Mouse (Mus musculus) gastrocnemius, postnatal 10 days (tissue): ENCODE measurements at regions not wholly inside any gene's neighbourhood (a gene's known extent, or its start where the extent isn't known, plus 50 kb on each side); places are given as distances from the start of the nearest gene placed in this dataset.
A peak's percentile ranks its signal among the peaks of the same experiment; 100 is the strongest.

Experiments used
- DNase-seq: peaks from one replicate; pipeline ENCODE4 v3.0.0; 2021; ENCODE audit warnings: mixed read lengths

DNA sequence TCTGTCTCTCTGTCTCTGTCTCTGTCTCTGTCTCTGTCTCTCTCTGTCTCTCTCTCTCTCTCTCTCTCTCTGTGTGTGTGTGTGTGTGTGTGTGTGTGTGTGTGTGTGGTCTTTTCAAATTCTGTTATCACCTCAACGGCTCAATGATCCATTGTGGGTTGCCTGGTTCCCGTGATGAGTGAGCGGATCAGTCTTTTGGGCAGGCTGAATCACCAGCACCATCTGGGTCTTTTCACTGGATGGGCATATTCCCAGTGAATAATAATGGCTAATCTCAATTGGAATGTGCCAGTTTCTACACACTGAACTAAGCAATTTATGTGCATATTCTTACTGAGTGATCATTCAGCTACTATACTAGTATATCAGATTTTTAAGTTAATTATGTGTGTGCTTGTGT, 216.4 kb downstream of the Lmx1a start:
- no peak for DNase-seq

DNA sequence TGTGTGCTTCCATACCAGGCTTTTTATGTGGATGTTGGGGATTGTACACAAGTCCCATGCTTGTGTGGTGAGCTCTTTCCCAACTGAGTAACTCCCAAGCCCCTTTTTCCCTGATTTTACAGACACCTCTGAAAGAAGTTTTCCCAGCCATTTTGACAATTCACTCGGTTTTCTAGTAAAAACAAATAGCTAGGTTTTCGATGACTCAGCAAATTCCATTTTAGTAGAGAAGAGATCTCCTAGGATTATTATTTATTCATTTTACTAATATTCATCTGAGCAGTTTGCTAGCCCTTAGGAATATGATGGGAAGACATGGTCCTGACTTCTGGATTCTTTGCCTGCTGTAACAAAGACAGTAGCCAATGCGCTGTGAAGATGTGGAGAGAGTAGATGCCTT, 223.0 kb downstream of the Lmx1a start:
- DNase-seq, result no peak

DNA sequence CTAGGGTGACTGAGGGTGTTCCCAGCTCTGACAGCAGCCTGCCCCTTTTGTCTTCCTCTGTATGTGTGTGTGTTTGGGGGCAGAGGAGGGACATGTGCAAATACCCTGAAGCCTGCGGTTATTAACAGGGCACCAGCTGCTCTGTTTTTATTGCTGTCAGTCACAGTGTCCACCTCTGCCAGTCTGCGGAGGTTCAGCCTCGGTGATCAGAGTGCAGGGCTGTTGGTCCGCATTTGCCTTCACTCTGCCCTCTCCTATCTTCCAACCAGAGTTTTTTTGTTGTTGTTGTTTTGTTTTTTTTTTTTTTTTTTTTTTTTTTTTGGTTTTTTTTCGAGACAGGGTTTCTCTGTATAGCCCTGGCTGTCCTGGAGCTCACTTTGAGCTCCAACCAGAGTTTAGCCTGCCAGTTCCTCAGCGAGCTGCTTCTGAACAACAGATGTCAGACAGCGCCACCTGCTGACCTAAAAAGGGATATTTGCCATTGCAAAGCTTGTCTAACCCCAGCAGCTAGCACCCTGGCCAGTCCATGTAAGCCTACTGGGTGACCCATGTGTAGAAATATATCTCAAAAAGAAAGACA, 226.0 kb downstream of the Lmx1a start:
- DNase-seq, result peak; percentile 85

DNA sequence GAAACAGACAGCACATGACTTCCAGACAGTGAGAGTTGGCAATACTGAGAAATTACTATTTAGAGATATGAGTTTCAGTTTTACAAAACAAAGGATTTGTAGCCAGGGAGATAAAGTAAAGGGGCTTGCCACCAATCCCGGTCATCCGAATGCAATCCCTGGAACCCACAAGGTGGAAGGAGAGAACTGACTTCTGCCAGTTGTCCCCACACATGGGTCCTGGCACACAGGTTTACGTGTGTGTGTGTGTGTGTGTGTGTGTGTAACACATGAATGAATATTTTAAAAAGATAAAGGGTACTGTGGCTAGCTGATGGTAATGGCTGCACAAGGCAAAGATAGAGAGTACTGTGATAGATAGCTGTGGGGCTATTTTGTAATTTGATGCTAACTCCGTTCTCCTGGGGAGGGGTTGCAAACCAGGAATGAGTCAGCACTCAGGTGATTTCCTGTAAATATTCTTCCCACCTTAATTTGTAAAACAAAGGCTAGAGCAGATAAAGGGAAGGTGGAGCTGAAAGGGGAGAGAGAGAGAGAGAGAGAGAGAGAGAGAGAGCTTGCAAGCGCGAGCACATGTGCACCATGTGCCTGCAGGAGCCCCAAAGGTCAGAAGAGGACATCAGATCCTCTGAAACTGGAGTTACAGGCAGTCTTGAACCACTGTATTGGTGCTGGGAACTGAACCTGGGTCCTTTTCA, 226.7 kb downstream of the Lmx1a start:
- no peak for DNase-seq

DNA sequence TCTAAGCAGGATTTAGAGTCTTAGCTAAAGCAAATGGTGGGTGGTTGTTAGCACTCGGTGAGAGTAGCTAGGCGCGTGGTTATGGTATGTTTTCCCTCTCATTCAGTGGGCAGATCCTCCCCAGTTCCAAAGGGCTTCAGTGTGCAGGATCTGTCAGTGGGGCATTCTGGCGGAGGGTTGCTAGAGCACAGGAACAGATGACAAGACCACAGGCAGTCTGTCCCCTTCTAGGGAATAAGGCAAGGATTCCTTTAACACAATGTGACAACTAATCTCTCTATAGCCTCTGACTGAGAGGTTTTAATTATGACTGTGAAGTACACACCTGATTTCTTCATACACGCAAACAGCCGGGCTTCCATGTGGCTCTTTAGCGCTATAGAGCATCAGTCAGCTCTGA, 233.9 kb downstream of the Lmx1a start:
- no peak for DNase-seq

DNA sequence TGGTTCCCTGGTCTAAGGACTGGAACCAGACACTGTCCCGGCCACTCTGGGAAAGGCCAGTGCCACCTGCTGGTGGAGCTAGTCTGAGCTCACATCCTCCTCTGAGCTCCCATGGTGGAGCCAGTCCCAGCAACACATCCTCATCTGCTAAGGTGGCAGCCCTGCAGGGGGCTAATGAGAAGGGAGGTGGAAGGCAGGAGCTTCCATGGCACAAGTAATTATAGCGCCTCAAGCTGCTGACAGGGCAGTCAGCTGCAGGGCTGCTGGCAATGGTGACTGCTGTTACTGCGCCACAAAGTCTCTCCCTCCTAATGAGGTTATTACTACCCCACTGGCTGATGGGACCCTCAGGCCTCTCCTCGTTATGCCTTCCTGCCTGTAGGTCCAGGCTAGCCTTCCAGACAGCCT, 239.0 kb downstream of the Lmx1a start:
- DNase-seq, result no peak

DNA sequence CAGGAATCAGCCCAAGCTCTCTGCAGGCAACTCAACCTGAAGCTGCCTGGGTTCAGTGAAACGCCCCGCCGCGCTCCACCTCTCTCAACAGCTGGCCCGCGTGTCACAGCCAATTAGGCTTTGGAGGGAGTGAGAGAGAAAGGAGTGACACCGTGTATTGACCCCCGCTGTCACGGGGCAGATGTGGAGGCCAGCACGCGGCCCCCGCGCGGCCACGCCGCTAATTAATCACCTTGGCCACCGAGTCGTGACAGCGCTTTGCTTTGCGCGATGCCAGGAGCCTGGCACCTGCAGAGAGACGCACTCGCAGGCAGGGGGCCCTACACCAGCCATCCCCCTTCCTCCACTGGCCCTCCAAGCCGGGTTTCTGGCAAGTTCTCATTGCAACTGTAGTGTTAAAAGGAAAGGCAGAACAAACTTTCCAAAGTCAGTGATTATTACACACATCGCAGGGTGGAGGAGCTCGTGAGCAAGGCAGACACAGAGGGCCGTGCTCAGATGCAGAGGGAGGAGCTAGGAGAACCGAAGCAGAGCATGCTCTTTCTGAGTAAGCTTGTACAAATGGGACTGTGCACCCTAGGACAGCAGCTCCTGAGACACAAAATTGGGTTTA, 240.8 kb downstream of the Lmx1a start:
- DNase-seq, result peak; percentile 16

DNA sequence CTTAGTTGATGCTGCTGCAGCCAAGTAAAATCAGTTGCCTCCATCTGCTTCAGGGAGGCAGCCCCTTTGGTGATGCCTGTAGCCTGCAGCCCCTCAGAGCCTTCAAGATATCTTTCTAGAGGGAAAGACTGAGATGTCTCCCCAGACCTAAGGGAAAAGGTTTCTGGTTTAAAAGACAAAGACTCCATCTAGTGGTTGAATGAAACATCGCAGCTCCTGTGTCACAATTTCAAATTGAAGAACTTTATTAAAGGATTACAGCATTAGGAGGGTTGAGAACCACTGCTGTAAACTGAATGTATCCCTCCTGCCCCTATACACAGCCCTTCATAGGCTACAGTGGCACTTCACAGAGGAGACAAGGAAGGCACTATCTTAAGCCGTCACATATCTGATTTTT, 243.1 kb downstream of the Lmx1a start:
- DNase-seq, result no peak

DNA sequence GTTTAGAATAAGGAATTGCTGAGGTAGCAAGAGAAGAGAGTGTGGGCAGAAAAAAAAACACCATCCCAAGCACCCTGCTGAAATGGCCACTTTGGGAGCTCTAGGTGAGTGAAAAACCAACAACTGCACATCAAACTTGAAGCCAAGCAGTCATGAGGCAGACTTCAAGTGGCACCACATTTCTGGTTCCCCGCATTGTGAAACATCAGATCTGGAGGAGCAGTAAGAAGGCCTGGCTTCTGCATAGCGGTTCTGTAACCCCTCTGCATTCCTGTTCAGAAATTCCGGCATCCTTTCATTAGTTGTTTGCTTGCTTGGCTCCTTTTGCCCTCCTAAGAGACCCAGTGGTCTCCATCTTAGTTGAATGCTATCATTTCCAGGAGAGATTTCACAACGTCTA, 247.7 kb downstream of the Lmx1a start:
- no peak for DNase-seq

DNA sequence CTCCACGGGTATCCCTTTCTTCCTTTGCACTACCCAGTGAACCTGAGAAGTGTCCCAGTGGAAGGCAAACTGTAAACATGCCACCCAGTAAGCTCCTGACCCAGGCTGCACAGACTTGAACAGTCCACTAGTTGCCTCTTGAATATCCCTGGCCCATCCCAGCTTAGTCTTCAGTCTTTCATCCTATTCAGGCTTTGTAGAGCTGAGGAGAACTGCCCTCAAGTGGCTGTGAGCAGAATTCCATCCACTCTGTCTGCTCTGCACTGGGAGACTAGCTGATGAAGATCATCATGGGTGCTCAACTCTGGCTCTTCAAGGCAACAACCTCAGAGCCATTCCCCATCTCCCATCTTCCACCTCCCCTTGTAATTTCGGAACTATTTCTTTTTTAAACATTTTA, 249.1 kb downstream of the Lmx1a start:
- no peak for DNase-seq

DNA sequence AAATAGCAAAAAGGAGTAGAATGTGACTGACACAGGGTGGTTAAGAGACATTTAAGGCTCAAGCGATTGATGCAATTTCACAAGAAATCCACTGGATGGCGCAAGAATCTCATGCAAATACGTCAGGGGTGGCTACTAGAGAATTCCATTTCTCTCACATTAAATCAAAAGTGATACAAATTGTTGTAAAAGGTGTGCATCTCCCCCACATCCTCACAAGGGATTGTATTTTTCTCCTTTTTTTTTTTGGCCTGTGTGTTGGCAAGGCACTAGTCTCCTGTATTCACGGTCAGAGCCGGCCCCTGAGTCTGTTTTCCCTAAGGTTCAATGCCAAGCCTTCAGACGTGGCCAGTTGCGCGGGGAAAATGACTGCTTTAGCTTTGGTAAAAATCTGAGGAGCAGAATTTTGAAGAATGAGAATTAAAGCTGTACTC, 253.0 kb downstream of the Lmx1a start:
- no peak for DNase-seq

DNA sequence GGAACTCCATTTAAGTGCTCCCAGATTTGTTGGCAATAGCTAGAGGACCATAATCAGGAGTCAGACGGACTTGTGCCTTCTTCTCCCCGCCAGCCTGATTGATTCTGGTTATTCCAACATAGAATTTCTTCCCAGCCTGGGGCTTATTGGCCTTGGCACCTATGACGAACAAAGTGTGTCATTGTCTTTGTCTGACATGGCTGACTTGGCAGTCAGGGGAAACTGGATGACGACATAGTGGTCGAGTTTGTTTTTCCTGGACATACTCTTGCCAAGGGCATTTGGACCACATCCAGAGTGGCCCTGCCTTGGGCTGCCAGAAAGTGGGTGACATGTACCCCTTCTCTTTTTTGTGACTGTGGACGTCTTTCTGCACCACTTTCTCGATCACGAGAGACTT, 254.1 kb downstream of the Lmx1a start:
- DNase-seq, result no peak

DNA sequence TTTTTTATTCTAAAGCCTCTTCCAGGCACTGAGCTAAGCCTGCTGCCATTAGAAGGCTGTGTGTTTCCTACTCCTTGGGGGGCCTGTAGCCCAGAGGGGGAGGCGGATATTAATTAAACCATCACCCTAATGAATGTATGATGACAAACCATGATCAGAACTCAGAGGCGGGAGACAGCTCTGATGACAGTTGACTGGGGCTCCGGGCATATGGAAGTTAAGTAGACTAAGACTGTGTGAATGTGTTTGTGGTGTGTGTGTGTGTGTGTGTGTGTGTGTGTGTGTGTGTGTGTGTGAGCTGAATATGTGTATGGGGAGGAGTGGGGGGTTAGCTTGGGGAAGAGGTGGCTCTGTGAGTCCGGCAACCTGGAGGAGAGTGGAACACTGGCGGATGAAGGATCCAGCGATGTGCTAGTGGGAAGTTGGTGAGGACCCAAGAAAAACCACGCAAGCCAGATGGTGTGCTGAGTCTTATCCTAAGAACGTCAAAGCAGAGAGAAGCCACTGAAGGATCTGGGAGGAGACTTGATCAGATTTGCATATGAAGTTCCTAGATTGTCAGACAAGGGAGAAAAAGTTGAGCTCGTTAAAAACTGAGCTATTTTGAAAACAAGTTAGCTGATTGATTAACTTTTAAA, 256.7 kb downstream of the Lmx1a start:
- DNase-seq, result no peak

DNA sequence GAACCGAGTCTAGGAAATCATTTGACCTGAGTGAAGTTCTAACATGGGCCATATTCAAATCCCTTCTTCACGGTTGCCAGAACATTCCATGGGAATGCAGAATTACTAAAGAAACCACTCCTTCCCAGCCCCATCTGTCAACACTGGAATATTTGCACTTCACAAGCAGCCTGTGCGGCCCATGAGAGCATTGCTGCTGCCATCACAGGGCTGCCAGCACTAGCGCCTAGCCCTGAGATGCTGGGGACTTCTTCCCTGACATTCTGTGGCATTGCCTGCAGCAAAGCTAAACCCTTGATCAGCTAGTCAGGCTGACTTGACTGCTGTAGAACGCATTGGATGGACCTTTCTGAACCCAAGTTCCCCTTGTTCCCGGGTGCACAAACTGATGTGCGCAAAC, 258.8 kb downstream of the Lmx1a start:
- no peak for DNase-seq

DNA sequence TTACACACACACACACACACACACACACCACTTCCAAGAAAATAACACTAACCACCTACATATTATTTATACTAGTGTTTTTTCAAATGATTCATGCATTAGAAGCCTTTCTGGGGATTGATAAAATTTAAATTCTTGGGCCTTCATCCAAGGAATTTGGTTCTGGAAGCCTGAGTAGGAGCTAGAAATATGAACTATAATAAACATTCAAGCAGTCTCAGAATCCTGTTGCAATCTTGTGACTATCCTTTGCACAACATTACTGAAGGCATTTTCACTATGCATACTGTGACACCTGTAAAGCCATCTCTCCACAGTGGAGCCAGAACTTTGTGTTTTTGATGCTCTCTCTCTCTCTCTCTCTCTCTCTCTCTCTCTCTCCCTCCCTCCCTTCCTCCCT, 262.7 kb downstream of the Lmx1a start:
- no peak for DNase-seq

DNA sequence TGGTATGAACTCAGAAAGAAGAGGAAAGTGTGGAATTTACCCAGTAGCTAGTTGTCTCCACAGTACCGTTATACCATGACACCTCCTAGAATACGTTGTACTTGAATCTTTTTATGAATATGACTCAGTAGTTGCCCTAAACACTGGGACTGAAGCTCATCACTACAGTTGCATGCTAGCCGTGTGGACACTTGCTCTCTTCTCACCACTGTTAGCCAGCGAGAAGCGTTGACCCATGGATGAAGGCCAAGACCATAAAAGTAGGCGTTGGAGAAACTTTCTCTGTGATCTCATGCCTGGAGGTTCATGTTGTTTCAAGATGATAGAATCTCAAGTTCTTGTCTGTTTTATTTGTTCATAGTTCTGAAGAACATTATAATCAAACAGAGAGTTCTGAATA, 269.5 kb downstream of the Lmx1a start:
- DNase-seq, result no peak

DNA sequence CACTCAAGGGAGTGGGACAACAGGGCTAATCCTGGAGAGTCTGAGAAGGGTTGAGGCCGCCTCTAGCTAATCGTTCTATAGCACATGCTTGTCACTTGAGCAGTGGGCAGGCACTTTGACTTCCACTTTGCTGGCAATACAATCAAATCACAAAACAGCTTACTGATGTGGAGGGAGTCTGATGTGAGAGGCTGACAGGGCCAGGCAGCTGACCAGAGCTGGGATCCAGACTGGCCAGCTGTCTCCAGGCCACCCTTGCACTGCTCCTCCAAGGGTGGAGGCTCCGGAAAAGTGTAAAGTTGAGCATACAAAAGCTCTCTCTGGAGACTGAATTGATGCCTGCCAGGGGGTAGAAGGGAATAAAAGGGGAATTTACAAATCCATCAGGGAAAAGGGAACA, 280.5 kb downstream of the Lmx1a start:
- no peak for DNase-seq

DNA sequence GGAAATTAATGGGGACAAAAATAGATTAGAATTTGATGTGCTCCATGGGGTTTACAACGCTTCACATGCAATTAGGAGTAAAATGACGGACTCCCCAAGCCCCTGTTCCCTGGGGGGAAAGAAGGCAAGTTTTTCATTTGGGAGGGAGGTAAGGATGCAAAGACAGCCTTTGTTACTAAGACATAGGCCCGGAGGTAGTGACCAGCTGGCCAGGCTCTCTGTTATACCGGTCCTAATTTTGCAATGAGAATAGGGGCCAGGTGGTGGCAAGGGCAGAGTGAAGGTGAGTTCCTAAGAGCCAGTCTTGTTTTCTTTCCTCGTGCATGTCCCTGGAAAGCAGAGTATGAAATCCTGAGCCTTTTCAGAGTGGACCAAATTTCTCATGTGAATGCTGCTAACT, 280.9 kb downstream of the Lmx1a start:
- no peak for DNase-seq

DNA sequence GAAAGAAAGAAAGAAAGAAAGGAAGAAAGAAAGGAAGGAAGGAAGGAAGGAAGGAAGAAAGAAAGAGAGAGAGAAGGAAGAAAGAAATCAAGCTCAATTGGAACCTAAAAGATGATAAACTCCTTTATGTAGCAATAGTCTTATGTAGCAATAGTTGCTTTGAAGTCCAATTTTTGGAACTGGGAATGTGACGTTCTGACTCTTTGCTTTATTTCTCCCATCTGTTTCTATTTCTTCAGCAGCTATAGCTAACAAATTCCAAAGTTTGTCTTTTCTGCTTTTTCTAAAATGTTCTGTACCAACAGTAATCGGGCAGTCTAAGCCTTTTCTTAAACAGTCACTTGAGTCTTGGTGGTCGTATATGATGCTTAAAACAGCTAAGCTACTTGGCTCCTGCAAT, 287.7 kb downstream of the Lmx1a start:
- DNase-seq, result no peak

DNA sequence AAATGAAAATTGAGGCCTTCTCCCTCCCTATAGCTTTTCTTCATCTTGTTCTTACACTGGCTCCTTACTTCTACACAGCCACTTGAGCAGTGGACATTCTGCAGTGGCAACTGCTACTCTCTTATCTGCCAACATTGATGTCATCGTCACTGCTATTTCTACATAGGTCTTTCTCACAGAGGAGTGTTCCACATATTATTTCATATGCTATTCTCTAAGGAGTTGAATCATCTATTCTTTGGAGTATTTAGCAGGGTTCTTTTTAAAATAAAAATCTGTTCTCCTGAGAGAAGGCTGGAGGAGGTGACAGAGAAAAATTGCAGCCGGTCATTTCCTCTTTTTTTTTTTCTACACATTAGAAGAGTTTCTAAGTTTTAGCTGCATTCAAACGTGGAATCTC, 290.1 kb downstream of the Lmx1a start:
- DNase-seq, result no peak

DNA sequence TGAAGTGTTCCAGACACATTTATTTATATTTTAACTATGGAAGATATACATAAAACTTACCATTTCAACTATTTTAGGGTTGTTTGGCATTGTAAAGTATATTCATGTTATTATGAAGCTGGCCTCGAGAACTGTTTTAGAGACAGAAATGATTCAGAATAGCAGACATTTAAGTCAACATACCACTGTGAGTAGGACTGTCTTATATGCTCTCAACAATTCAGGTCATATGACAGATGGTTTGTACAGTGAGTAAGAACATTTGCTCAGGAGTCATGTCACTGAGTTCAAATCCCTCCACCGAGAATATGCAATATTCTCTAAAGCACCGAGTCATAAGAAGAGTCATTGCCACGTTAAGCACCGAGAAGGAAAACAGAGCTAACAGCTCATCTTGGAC, 290.6 kb downstream of the Lmx1a start:
- no peak for DNase-seq

DNA sequence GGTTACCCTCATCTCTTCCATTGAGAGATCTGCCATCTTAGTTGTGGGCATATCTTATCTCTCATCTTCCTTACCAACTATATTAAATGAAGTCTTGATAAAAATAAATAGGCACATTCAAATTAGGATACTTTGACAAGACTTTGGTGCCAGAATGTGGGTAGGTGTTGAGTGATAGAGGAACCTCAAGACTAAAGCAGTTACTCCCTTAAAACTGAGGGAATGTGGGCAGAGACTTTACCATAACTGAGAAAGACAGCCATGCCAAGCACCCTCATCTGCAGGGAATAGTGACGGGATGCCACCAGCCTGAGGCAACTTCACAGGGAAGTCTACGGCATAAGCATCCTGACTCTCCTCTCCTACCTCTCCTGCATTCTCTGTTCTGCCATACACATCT, 292.3 kb downstream of the Lmx1a start:
- no peak for DNase-seq

DNA sequence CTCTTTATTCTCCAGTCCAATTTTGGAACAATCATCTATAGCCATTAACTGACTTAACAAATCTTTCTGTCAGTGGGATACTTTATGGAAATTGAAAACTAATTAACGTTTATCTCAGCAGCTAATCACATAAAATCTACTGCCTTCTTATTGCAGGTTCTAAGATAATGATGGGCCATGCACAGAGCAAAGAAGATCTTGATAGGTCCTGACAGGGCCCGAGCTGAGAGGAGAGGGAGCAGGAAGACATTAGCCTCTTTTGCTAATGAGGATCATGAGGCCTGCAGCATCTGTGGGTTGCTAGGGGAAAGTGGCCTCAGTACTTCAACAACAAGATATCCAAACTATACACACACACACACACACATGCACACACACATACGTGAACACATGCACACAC, 318.4 kb downstream of the Lmx1a start:
- no peak for DNase-seq

DNA sequence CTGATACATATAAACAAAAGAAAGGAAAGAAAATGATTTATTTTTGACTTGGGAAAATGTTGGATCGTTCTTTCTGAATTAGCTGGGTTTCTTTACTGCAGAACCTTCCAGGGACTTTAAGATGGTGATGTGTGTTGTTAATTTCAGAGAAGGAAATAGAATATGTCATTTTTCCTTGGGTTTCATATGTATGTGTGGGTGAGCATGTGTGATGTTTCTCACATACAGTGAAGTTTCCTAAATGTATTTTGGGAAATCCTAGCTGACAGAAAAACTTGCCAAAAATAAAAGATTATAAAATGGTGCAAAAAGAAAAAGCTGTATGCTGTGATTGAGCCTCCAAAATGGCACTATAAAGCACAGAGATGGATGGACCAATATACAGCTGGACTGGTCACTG, 319.2 kb downstream of the Lmx1a start:
- no peak for DNase-seq
